Mouse (Mus musculus) spleen, postnatal 0 days (tissue): ENCODE data around the gene Serpinb6a. TPM values are rescaled to one million over a fixed set of nuclear protein-coding genes. Genes with fewer than 3 reads are reported as not detected.

Experiments used
- polyA plus RNA-seq: library from polyadenylated mRNA; unstranded; fragments of >200 nt; fragmentation: Nextera tagmentation; extraction: Ambion mirVana; gene quantifications from 2 replicates; pipeline ENCODE4 v1.2.1, GENCODE M21; 2015

Gene Serpinb6a
- 44.0 and 62.8 TPM in 2 replicates for polyA plus RNA-seq

GRCm38 (mm10) chr13:34002058-34003006 lies at the start of gene Serpinb6a, which contains the start of gene Ripk1:
Gene Serpinb6a, minus strand, starts transcription at chr13:34002794.
Gene Ripk1, plus strand, starts transcription at chr13:34002363.

GRCm38 (mm10) chr13:34037172-34038055 lies 34.8 kb upstream of the Serpinb6a start, which contains the start of gene Bphl:
Gene Bphl, plus strand, starts transcription at chr13:34037597.

GRCm38 (mm10) chr13:33964206-33965046 lies 38.2 kb downstream of the Serpinb6a start, which contains the start of gene Nqo2:
Gene Nqo2, plus strand, starts transcription at chr13:33964687.

GRCm38 (mm10) chr13:33905176-33905954 lies 97.2 kb downstream of the Serpinb6a start, which contains the start of gene Serpinb6c:
Gene Serpinb6c, minus strand, starts transcription at chr13:33905708.

Other genes starting within 250 kb of the Serpinb6a start
- gene Serpinb6e, start 159.4 kb downstream of the Serpinb6a start, polyA plus RNA-seq: not detected in 2 replicates
- not detected in 2 replicates for gene Serpinb6c, start 97.1 kb downstream of the Serpinb6a start, polyA plus RNA-seq
- gene Nqo2, start 38.1 kb downstream of the Serpinb6a start, polyA plus RNA-seq: 19.1 and 22.8 TPM in 2 replicates
- 12.7 and 13.8 TPM in 2 replicates for gene Ripk1, start 431 bp downstream of the Serpinb6a start, polyA plus RNA-seq
- 16.4 and 24.7 TPM in 2 replicates for gene Bphl, start 34.8 kb upstream of the Serpinb6a start, polyA plus RNA-seq
- 67.4 and 72.1 TPM in 2 replicates for gene Tubb2a, start 75.2 kb upstream of the Serpinb6a start, polyA plus RNA-seq
- gene Tubb2b, start 127.7 kb upstream of the Serpinb6a start, polyA plus RNA-seq: 1.3 and 1.4 TPM in 2 replicates
- 63.7 and 66.5 TPM in 2 replicates for gene Psmg4, start 160.2 kb upstream of the Serpinb6a start, polyA plus RNA-seq